Mouse (Mus musculus): ENCODE measurements at regions not wholly inside any gene's neighbourhood (a gene's known extent, or its start where the extent isn't known, plus 50 kb on each side); places are given as distances from the start of the nearest gene placed in this dataset.

GRCm38 (mm10) chr5:112154650-112155049 is 97.7 kb downstream of the Cryba4 start:
- TF ChIP-seq RAD21 (IDR thresholded peaks at IDR 0.05; ENCODE audit: low read depth, low read length): no peak
- no peak for TF ChIP-seq TCF12 (IDR thresholded peaks at IDR 0.05; ENCODE audit: low read depth, low read length)
- TF ChIP-seq ZNF384 (IDR thresholded peaks at IDR 0.05; ENCODE audit: low read depth, low read length): no peak
- TF ChIP-seq EP300 (IDR thresholded peaks at IDR 0.05; ENCODE audit: low read length): no peak
- no peak for TF ChIP-seq CTCF (conservative IDR thresholded peaks at IDR 0.05 in 1 of 2, IDR thresholded peaks at IDR 0.05 in 1 of 2; ENCODE audit: low read depth in 2 of 2, low read length in 2 of 2)
- no peak for TF ChIP-seq MYC (IDR thresholded peaks at IDR 0.05; ENCODE audit: low read depth, low read length)
- TF ChIP-seq BHLHE40 (IDR thresholded peaks at IDR 0.05; ENCODE audit: low read depth, low read length): no peak
- TF ChIP-seq UBTF (IDR thresholded peaks at IDR 0.05; ENCODE audit: low read depth, low read length): no peak
- no peak for TF ChIP-seq MAFK (IDR thresholded peaks at IDR 0.05; ENCODE audit: insufficient replicate concordance, low read length)
- TF ChIP-seq POLR2AphosphoS2 (IDR thresholded peaks at IDR 0.05; ENCODE audit: low read depth, low read length): no peak
- no peak for TF ChIP-seq NELFE (IDR thresholded peaks at IDR 0.05; ENCODE audit: low read depth, low read length)

All from CH12.LX (cell line).